7 mouse cellular contexts compared by ENCODE assay signal in the genomic region with DNA sequence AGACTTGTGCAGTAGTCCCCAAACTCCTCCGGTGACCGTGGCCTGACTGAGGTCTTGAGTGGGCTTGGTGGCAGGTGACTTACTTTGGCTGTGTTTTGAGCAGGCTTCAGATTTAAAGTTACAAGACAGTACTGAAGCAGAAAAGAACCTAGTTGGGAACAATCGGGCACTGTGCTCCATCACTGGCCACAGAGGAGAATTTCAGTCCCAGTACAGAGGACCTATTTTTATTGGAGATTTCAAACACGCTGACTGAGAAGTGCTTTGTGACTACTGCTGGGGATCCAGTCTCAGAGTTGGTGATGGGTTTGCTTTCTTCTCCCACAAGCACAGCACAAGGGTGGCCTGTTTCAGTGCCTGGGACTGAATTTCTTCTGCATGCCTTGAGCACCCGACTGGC. TPM values are rescaled to one million over a fixed set of nuclear protein-coding genes. Genes with fewer than 3 reads are reported as not detected.
DNase-seq lines count a peak whose midpoint lies in the region; ATAC-seq lines count a peak whose summit lies in the region.

No protein-coding gene starts in this region.

- ATAC-seq in lung, embryonic 15.5 days (ENCODE audit: borderline replicate concordance, extremely low read depth, low FRiP score, low TSS enrichment): no peak
- ATAC-seq in frontal cortex, adult (ENCODE audit: low TSS enrichment): peak; percentile 73

- H3K4me1 ChIP-seq in lung, embryonic 15.5 days: no peaks in the 10 kb centered on the region

- intact Hi-C loops in left cerebral cortex, postnatal 4 days (cut with DNase I): loop anchor here (10.0 kb wide), 1 partner anchor 898 kb away; no protein-coding TSS in a partner anchor

- H3K4me2 ChIP-seq in lung, embryonic 15.5 days: 0 out of 2 replicates have a peak overlapping the region, but pooled peaks have one; percentile 57

- H3K9me3 ChIP-seq in lung, embryonic 15.5 days: no peaks in the 10 kb centered on the region

- H3K36me3 ChIP-seq in lung, embryonic 15.5 days: no peaks in the 10 kb centered on the region

- 55% methylated on average over 5 of the region's 5 CpGs for WGBS in lung, embryonic 15.5 days

- H3K9ac ChIP-seq in lung, embryonic 15.5 days: no peak overlapping the region

- no peak overlapping the region for H3K4me3 ChIP-seq in lung, embryonic 15.5 days

- no peak for DNase-seq in lung, postnatal 4 days
- peak; percentile 31 for DNase-seq in left cerebral cortex, postnatal 4 days
- no peak for DNase-seq in ovary, postnatal 14 days (ENCODE audit: low spot score)
- DNase-seq in gastrocnemius, postnatal 10 days: no peak
- no peak for DNase-seq in ovary, postnatal 36 days (ENCODE audit: low spot score)

- no peak overlapping the region for H3K27ac ChIP-seq in lung, embryonic 15.5 days

- H3K27me3 ChIP-seq in lung, embryonic 15.5 days: peaks cover 17% of the 10 kb centered on the region

RNA-seq across cellular contexts. Expression of a gene that starts 1.1 kb away (rescaled TPM):
- 0.23 and 0.27 TPM in 2 replicates for polyA plus RNA-seq in lung, embryonic 15.5 days (2015; fragmentation: Nextera tagmentation; extraction: Ambion mirVana)
- 10 to 100 TPM; 66.9 to 67.9 TPM for total RNA-seq in left cerebral cortex, postnatal 4 days (2021)
- total RNA-seq in gastrocnemius, postnatal 10 days (2021): under 1 TPM; 0.59 to 0.68 TPM

Comparison
In these comparisons a context has a peak if more than half of its experiments do, and no peak if none do; other contexts are left out.
1. RNA of a gene that starts 1.1 kb away (total RNA-seq): 66.9 to 67.9 TPM in left cerebral cortex, postnatal 4 days; 0.59 to 0.68 TPM in gastrocnemius, postnatal 10 days; every median in the first group is over 10 times any median in the second.